Mouse (Mus musculus): Measurements from ENCODE around the gene Myd88. TPM values are rescaled to one million over a fixed set of nuclear protein-coding genes. Genes with fewer than 3 reads are reported as not detected.

Gene Myd88
- polyA plus RNA-seq, 1 experiment from 2014 or later = 7.1 TPM

DNA sequence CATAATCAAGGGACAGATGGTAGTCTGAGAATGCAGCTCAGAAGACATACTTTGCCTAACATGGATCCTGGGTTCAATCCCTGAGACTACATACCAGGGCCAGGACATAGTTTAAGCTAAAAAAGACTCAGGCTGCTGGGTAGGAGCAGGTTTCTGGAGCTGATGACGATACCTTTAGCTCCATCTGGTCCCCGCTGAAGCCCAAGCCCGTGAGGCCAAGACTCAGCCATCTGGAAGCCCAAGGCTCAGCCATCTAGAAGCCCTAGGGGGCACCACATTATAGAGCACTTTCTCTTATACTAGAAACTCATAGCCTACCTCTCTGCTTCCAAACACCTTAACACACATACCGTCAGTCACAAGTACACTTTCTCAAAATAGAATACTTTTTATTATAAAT, 5.6 kb downstream of the Myd88 start:
- no peak for DNase-seq (ENCODE audit: low spot score)
- Histone ChIP-seq H3K4me3 (replicated peaks; ENCODE audit: low read length) (no peak overlapping the region), H3K27me3 (ENCODE audit: control insufficient read depth, insufficient read depth, low read length) (peaks cover 8% of the 10 kb centered on the region), H3K36me3 (replicated peaks; ENCODE audit: control insufficient read depth, insufficient read depth) (no peaks in the 10 kb centered on the region), H3K9ac (no peak overlapping the region), H3K4me1 (replicated peaks; ENCODE audit: control insufficient read depth, insufficient read depth, low read length) (peaks cover 13% of the 10 kb centered on the region), H3K4me2 (replicated peaks) (no peak overlapping the region), H3K27ac (no peak overlapping the region), H3K9me3 (ENCODE audit: control insufficient read depth, low read length) (no peaks in the 10 kb centered on the region)
- no peak for ATAC-seq (ENCODE audit: low FRiP score)
- WGBS = 73% methylated on average over 4 of the region's 4 CpGs

DNA sequence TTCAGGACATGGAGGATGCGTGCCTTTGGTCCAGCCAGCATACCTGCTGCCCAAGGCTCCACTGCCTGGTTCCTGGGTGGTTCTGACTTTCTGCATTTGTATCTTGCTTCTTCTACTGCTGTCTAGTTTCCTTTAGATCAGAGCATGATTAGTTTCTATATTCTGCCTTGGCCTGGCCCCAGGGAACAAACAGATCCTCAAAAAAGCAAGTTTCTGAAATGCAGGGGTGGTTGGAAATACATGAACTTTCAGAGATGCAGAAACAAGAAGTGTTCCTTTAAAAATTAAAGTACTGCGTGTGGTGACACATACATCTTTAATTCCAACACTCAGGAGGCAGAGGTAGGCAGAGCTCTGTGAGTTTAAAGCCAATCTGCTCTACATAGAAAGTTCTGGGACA, 6.4 kb downstream of the Myd88 start:
- no peak overlapping the region for H3K27ac ChIP-seq
- DNase-seq (ENCODE audit: low spot score) = no peak
- no peak for ATAC-seq (ENCODE audit: low FRiP score)
- H3K4me3 ChIP-seq (replicated peaks; ENCODE audit: low read length) = no peak overlapping the region
- H3K9me3 ChIP-seq (ENCODE audit: control insufficient read depth, low read length) = no peaks in the 10 kb centered on the region
- no peak overlapping the region for H3K9ac ChIP-seq
- H3K4me2 ChIP-seq (replicated peaks) = no peak overlapping the region
- H3K27me3 ChIP-seq (ENCODE audit: control insufficient read depth, insufficient read depth, low read length) = peaks cover 8% of the 10 kb centered on the region
- H3K36me3 ChIP-seq (replicated peaks; ENCODE audit: control insufficient read depth, insufficient read depth) = no peaks in the 10 kb centered on the region
- WGBS = 86% methylated on average over 2 of the region's 2 CpGs
- H3K4me1 ChIP-seq (replicated peaks; ENCODE audit: control insufficient read depth, insufficient read depth, low read length) = peaks cover 6% of the 10 kb centered on the region

DNA sequence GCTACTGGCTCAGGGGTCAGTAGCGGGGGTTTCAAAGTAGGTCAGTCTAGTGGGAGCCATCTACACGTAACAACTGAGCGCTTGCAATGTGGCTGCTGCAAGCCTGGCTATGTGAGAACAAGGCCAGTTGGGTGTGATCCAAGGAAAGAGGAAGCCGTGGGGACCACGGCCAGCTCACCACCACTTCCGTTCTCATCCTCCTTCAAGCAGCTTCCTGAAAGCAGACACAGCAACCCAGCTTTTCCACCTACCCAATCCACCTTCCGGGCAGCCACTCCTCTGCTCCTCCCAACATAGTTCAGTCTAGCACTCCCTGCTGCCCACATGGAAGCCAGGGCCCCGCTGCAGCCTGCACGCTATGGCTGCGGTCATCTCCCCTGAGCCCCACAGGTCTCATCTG, 6.9 kb downstream of the Myd88 start:
- Histone ChIP-seq H3K4me3 (replicated peaks; ENCODE audit: low read length) (no peak overlapping the region), H3K27ac (no peak overlapping the region), H3K4me2 (replicated peaks) (no peak overlapping the region), H3K9me3 (ENCODE audit: control insufficient read depth, low read length) (no peaks in the 10 kb centered on the region), H3K4me1 (replicated peaks; ENCODE audit: control insufficient read depth, insufficient read depth, low read length) (peaks cover under 1% of the 10 kb centered on the region; the same call in 1 of the 2 replicates), H3K27me3 (ENCODE audit: control insufficient read depth, insufficient read depth, low read length) (peaks cover 5% of the 10 kb centered on the region), H3K9ac (no peak overlapping the region), H3K36me3 (replicated peaks; ENCODE audit: control insufficient read depth, insufficient read depth) (no peaks in the 10 kb centered on the region)
- ATAC-seq (ENCODE audit: low FRiP score) (no peak), DNase-seq (ENCODE audit: low spot score) (no peak)
- 75% methylated on average over 10 of the region's 10 CpGs for WGBS

DNA sequence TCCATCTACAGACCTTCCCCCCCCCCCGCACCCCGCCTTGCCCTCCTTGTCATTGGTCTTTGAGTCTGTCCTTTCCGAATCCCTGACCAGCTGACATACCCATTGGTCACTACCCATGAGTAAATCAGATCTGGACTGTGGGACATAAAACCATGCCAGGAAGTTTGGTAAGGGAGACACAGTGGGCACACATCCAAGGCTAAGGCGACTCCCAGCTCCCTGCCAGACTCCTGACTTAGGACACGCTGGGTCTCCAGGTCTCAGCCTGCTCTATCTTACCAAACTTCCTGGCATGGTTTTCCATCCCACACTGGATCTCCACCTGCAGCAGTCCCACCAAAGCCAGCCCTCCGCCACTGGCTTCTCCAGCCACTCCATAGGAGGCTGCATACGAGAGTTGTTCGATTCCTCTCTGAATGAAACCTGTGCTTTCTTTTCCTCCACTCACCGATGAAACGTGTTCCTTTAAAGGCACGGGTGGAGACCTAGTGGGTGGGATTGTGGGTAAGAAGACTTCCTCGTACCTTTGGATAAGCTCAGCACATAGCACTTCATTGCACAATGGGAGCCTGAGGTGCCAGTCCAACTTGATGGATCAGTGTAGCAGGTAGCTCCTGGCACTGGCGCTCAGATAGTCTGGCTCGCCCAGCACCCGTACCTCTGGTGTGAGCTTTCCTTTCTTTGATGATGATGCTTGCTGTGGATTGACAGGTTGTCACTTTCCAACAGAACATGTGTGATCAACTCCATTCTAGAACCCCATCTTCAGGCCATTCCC, 10.8 kb downstream of the Myd88 start:
- Histone ChIP-seq H3K9me3 (ENCODE audit: control insufficient read depth, low read length) (no peaks in the 10 kb centered on the region), H3K27ac (no peak overlapping the region), H3K36me3 (replicated peaks; ENCODE audit: control insufficient read depth, insufficient read depth) (no peaks in the 10 kb centered on the region), H3K4me2 (replicated peaks) (no peak overlapping the region), H3K27me3 (ENCODE audit: control insufficient read depth, insufficient read depth, low read length) (no peaks in the 10 kb centered on the region), H3K4me1 (replicated peaks; ENCODE audit: control insufficient read depth, insufficient read depth, low read length) (no peaks in the 10 kb centered on the region), H3K4me3 (replicated peaks; ENCODE audit: low read length) (no peak overlapping the region), H3K9ac (no peak overlapping the region)
- 93% methylated on average over 15 of the region's 15 CpGs for WGBS
- ATAC-seq (ENCODE audit: low FRiP score) = no peak
- no peak for DNase-seq (ENCODE audit: low spot score)

DNA sequence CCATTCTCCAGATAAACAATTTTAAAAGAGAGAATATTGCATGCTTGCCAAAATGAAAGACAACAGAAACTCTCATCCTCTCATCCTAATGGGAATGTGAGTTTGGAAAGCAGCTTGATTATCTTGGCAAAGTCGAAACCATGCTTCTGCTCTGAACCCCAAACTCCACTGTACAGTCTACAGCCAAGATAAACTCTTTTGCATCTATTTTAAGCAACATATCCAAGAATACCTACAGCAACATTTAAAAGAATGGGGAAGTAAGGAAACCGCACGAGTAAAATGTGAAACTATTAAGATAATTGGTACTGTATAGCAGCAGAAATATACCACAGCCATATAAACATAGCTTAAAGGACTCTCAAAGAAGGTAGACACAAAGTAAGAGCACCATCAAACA, 12.7 kb downstream of the Myd88 start:
- DNase-seq (ENCODE audit: low spot score) (no peak), ATAC-seq (ENCODE audit: low FRiP score) (no peak)
- Histone ChIP-seq H3K4me3 (replicated peaks; ENCODE audit: low read length) (no peak overlapping the region), H3K27ac (no peak overlapping the region), H3K9me3 (ENCODE audit: control insufficient read depth, low read length) (no peaks in the 10 kb centered on the region), H3K36me3 (replicated peaks; ENCODE audit: control insufficient read depth, insufficient read depth) (no peaks in the 10 kb centered on the region), H3K9ac (no peak overlapping the region), H3K27me3 (ENCODE audit: control insufficient read depth, insufficient read depth, low read length) (no peaks in the 10 kb centered on the region), H3K4me2 (replicated peaks) (no peak overlapping the region), H3K4me1 (replicated peaks; ENCODE audit: control insufficient read depth, insufficient read depth, low read length) (peaks cover 7% of the 10 kb centered on the region; the same call in 1 of the 2 replicates)
- WGBS = 86% methylated on average over 3 of the region's 3 CpGs

DNA sequence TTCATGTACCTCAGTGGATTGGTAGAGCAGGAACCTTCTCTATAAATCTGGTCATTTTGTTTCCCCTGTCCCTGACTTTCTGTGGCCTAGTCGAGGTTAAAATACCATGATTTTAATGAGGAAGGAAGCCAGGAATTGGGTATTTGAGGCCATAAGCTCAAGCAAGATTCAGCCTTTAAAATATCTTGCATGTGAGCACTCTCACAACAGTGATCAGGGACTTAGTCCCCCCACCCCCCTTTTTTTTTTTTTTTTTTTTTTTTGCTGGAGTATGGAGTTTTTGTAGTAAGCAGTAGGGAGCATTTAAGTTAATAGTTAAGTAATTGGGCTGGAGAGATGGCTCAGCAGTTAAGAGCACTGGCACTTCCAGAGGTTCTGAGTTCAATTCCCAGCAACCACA, 17.1 kb downstream of the Myd88 start:
- no peaks in the 10 kb centered on the region for H3K36me3 ChIP-seq (replicated peaks; ENCODE audit: control insufficient read depth, insufficient read depth)
- no peak for DNase-seq (ENCODE audit: low spot score)
- no peak overlapping the region for H3K4me3 ChIP-seq (replicated peaks; ENCODE audit: low read length)
- H3K9ac ChIP-seq = no peak overlapping the region
- 89% methylated on average over 1 of the region's 1 CpGs for WGBS
- H3K4me1 ChIP-seq (replicated peaks; ENCODE audit: control insufficient read depth, insufficient read depth, low read length) = peaks cover 30% of the 10 kb centered on the region
- H3K4me2 ChIP-seq (replicated peaks) = no peak overlapping the region
- no peaks in the 10 kb centered on the region for H3K27me3 ChIP-seq (ENCODE audit: control insufficient read depth, insufficient read depth, low read length)
- no peak overlapping the region for H3K27ac ChIP-seq
- H3K9me3 ChIP-seq (ENCODE audit: control insufficient read depth, low read length) = no peaks in the 10 kb centered on the region
- ATAC-seq (ENCODE audit: low FRiP score) = no peak

DNA sequence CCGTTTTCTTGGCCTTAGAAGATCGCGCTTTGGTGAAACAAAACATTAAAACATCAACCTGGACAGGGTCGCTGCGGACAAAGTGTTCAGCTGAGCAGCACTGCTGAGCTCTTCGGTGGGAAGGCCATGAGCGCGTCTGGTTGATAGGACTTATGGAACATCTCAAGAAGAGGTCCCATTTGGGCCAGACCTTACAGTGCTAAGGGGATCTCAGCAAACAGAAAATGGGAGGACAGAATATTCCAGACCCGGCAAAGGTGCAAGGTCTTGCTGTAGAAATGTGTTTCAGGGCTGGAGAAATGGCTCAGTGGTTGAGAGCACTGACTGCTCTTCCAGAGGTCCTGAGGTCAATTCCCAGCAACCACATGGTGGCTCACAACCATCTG, 18.0 kb downstream of the Myd88 start:
- H3K9ac ChIP-seq = peak overlapping the region; percentile 72
- H3K9me3 ChIP-seq (ENCODE audit: control insufficient read depth, low read length) = no peaks in the 10 kb centered on the region
- ATAC-seq (ENCODE audit: low FRiP score) = no peak
- DNase-seq (ENCODE audit: low spot score) = peak; percentile 60
- peak overlapping the region; percentile 80 for H3K4me3 ChIP-seq (replicated peaks; ENCODE audit: low read length)
- 5% methylated on average over 9 of the region's 9 CpGs for WGBS
- no peaks in the 10 kb centered on the region for H3K36me3 ChIP-seq (replicated peaks; ENCODE audit: control insufficient read depth, insufficient read depth)
- H3K27ac ChIP-seq = peak overlapping the region; percentile 94
- H3K4me1 ChIP-seq (replicated peaks; ENCODE audit: control insufficient read depth, insufficient read depth, low read length) = peaks cover 30% of the 10 kb centered on the region
- no peaks in the 10 kb centered on the region for H3K27me3 ChIP-seq (ENCODE audit: control insufficient read depth, insufficient read depth, low read length)
- peak overlapping the region; percentile 96 for H3K4me2 ChIP-seq (replicated peaks)

DNA sequence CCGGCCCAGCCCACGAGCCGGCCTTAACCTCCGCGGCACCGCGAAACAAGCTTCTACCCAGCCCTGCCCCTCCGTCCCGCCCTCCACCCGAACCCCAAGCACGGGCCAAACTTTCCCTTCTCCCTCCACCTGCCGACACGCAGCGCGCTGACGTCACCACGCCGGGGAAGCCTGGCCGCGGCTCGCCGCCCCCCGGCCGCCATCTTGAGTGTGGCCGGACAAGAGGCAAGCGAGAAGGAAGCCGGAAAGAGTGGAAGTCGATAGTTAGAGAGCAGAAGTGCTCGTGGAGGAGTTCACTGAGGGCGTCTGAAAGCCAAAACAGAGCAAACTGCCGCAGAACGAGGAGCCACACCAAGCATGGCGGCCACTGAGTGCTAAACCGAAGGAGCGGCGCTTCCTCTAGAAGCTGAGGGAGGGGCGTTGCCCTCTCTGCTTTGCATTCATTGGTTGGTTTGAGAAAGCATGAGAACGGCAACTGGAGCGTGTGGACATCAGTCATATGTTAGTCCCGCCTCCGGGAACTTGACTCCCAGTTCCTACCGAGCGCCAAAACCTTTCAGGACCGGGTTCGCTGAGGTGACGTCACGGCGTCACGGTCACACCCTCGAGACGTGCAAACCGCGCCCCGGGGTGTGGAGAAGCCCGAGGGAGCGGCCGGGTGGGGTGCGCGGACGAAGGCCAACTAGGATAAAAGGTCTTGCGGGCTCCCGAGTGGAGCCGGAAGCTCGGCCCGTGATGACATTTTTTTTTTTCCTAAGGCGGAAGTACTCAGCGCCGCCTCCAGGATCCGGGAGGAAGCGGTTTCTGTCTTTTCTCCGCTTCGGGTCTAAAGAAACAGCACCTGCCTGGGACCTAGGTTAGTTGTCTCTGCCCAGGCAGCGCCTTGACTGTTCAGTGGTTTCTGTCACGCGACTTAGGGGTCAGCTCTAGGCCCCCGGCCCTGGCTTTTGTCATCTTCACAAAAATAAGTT, 18.6 kb downstream of the Myd88 start, which contains the start of gene Oxsr1:
Gene Oxsr1, minus strand, starts transcription at position 139 of the 971 bp plus-strand sequence.
- H3K9ac ChIP-seq = peak within 1 kb of the TSS; percentile 72
- H3K36me3 ChIP-seq (replicated peaks; ENCODE audit: control insufficient read depth, insufficient read depth) = no peaks in the 10 kb centered on the region
- H3K4me2 ChIP-seq (replicated peaks) = peak within 1 kb of the TSS; percentile 96
- peak within 1 kb of the TSS; percentile 80 for H3K4me3 ChIP-seq (replicated peaks; ENCODE audit: low read length)
- WGBS = under 1% methylated on average over 72 of the region's 76 CpGs
- no peaks in the 10 kb centered on the region for H3K9me3 ChIP-seq (ENCODE audit: control insufficient read depth, low read length)
- peak within 1 kb of the TSS; percentile 94 for H3K27ac ChIP-seq
- peak; percentile 98 for DNase-seq (ENCODE audit: low spot score)
- peaks cover 30% of the 10 kb centered on the region for H3K4me1 ChIP-seq (replicated peaks; ENCODE audit: control insufficient read depth, insufficient read depth, low read length)
- ATAC-seq (ENCODE audit: low FRiP score) = peak; percentile 98
- no peaks in the 10 kb centered on the region for H3K27me3 ChIP-seq (ENCODE audit: control insufficient read depth, insufficient read depth, low read length)

All from hindbrain, embryonic 14.5 days (tissue).